Comparison of ENCODE assay signal across 23 mouse cellular contexts in genomic region chr11:94349839-94350238, GRCm38 (mm10). TPM values are rescaled to one million over a fixed set of nuclear protein-coding genes. Genes with fewer than 3 reads are reported as not detected.
A peak's percentile ranks its signal among the peaks of the same experiment; 100 is the strongest.
DNase-seq lines count a peak whose midpoint lies in the region; ATAC-seq and TF ChIP-seq lines count a peak whose summit lies in the region.
"Had no signal": no experiment of that assay in that cellular context is flagged by ENCODE, and none has a peak within 500 bp of the region (broad histone marks: within the 10 kb centered on the region; RNA-seq: fewer than 3 reads in every experiment).

No protein-coding gene starts in this region.

- no peak overlapping the region for H3K9ac ChIP-seq in forebrain, postnatal 0 days
- H3K9ac ChIP-seq in forebrain, embryonic 14.5 days (ENCODE audit: low read length) = no peak overlapping the region
- H3K9ac ChIP-seq in lung, postnatal 0 days (replicated peaks; ENCODE audit: low read depth) = no peak overlapping the region
- H3K9ac ChIP-seq: forebrain, embryonic 13.5 days; limb, embryonic 12.5 days; midbrain, embryonic 15.5 days; neural tube, embryonic 13.5 days had no signal

- TF ChIP-seq POLR2A in kidney, adult 2 months (IDR thresholded peaks at IDR 0.05; ENCODE audit: low read depth, low read length) = no peak

- no peak for ATAC-seq in forebrain, postnatal 0 days
- no peak for ATAC-seq in forebrain, embryonic 14.5 days
- no peak for ATAC-seq in lung, postnatal 0 days
- ATAC-seq: forebrain, embryonic 13.5 days; hindbrain, embryonic 16.5 days; midbrain, embryonic 15.5 days; Patski had no signal

- WGBS in forebrain, postnatal 0 days = 92% methylated on average over 2 of the region's 2 CpGs
- WGBS in forebrain, embryonic 14.5 days = 86% methylated on average over 2 of the region's 2 CpGs
- WGBS in kidney, adult 2 months = 95% methylated on average over 2 of the region's 2 CpGs
- WGBS in lung, postnatal 0 days = 80% methylated on average over 2 of the region's 2 CpGs

- H3K27me3 ChIP-seq in forebrain, postnatal 0 days (ENCODE audit: insufficient read depth, low read length) = no peaks in the 10 kb centered on the region; the same call in 1 of the 2 replicates
- no peaks in the 10 kb centered on the region for H3K27me3 ChIP-seq in forebrain, embryonic 14.5 days (replicated peaks; ENCODE audit: control insufficient read depth, insufficient read depth, low read length)
- H3K27me3 ChIP-seq in kidney, adult 2 months (replicated peaks; ENCODE audit: control insufficient read depth, insufficient read depth, low read length) = no peaks in the 10 kb centered on the region
- H3K27me3 ChIP-seq in lung, postnatal 0 days (replicated peaks; ENCODE audit: insufficient read depth, low read length) = no peaks in the 10 kb centered on the region
- H3K27me3 ChIP-seq: midbrain, embryonic 15.5 days; Patski had no signal

- no peak for TF ChIP-seq EP300 in lung, postnatal 0 days (IDR thresholded peaks at IDR 0.05)

- H3K9me3 ChIP-seq in forebrain, postnatal 0 days (ENCODE audit: low read length) = no peaks in the 10 kb centered on the region
- H3K9me3 ChIP-seq in forebrain, embryonic 14.5 days (replicated peaks; ENCODE audit: control insufficient read depth, low read length) = no peaks in the 10 kb centered on the region
- H3K9me3 ChIP-seq in lung, postnatal 0 days (ENCODE audit: low read length) = no peaks in the 10 kb centered on the region
- H3K9me3 ChIP-seq: forebrain, embryonic 13.5 days; limb, embryonic 12.5 days; midbrain, embryonic 15.5 days; neural tube, embryonic 13.5 days had no signal

- no peaks in the 10 kb centered on the region for H3K36me3 ChIP-seq in forebrain, postnatal 0 days (ENCODE audit: insufficient read depth)
- H3K36me3 ChIP-seq in forebrain, embryonic 14.5 days (ENCODE audit: control insufficient read depth, insufficient read depth, low read length) = no peaks in the 10 kb centered on the region
- no peaks in the 10 kb centered on the region for H3K36me3 ChIP-seq in kidney, adult 2 months (ENCODE audit: control insufficient read depth, insufficient read depth, low read length)
- no peaks in the 10 kb centered on the region for H3K36me3 ChIP-seq in lung, postnatal 0 days (ENCODE audit: insufficient read depth, low read length)
- H3K36me3 ChIP-seq: limb, embryonic 12.5 days; midbrain, embryonic 15.5 days; neural tube, embryonic 13.5 days had no signal

- no peak overlapping the region for H3K4me3 ChIP-seq in forebrain, postnatal 0 days (ENCODE audit: low read depth, low read length)
- H3K4me3 ChIP-seq in forebrain, embryonic 14.5 days (ENCODE audit: low read depth, low read length) = no peak overlapping the region
- no peak overlapping the region for H3K4me3 ChIP-seq in kidney, adult 2 months (ENCODE audit: insufficient read depth, low read depth, low read length)
- H3K4me3 ChIP-seq in lung, postnatal 0 days (ENCODE audit: low read depth, low read length) = no peak overlapping the region
- H3K4me3 ChIP-seq: forebrain, embryonic 13.5 days; limb, embryonic 12.5 days; midbrain, embryonic 15.5 days; myocyte; neural tube, embryonic 13.5 days had no signal

- no peaks in the 10 kb centered on the region for H3K4me1 ChIP-seq in forebrain, postnatal 0 days (ENCODE audit: insufficient read depth)
- H3K4me1 ChIP-seq in forebrain, embryonic 14.5 days (ENCODE audit: control insufficient read depth, insufficient read depth, low read length) = no peaks in the 10 kb centered on the region
- no peaks in the 10 kb centered on the region for H3K4me1 ChIP-seq in kidney, adult 2 months (ENCODE audit: control insufficient read depth, insufficient read depth, low read length)
- H3K4me1 ChIP-seq in lung, postnatal 0 days (ENCODE audit: insufficient read depth, low read depth, low read length) = peaks cover 12% of the 10 kb centered on the region; the same call in 1 of the 2 replicates
- H3K4me1 ChIP-seq: forebrain, embryonic 13.5 days; midbrain, embryonic 15.5 days; neural tube, embryonic 13.5 days had no signal

- TF ChIP-seq CTCF in forebrain, postnatal 0 days (IDR thresholded peaks at IDR 0.05; ENCODE audit: low read depth) = peak; percentile 34
- 0 out of 2 replicates have a peak, but pooled peaks have one; percentile 5 for TF ChIP-seq CTCF in kidney, adult 2 months (conservative IDR thresholded peaks at IDR 0.05; ENCODE audit: insufficient read depth, insufficient read length, low read depth, low read length)
- peak; percentile 49 for TF ChIP-seq CTCF in lung, postnatal 0 days (IDR thresholded peaks at IDR 0.05)

- no peak for DNase-seq in forebrain, postnatal 0 days
- DNase-seq in forebrain, embryonic 14.5 days (ENCODE audit: low spot score) = no peak
- no peak for DNase-seq in kidney, adult 2 months
- no peak for DNase-seq in kidney, adult 8-10 months
- DNase-seq in lung, postnatal 0 days (ENCODE audit: low spot score) = no peak
- DNase-seq in lung, postnatal 25 days (ENCODE audit: low spot score) = no peak
- DNase-seq in frontal cortex, postnatal 25 days (ENCODE audit: low spot score in 2 of 2) = no peak
- DNase-seq: adrenal gland, postnatal 36 days; cerebellum, adult 9-10 months; gastrocnemius, postnatal 14 days; kidney, adult 18-20 months; kidney, postnatal 25 days; retina, postnatal 1 day; right cerebral cortex, postnatal 25 days; thymus, postnatal 36 days had no signal

- H3K4me2 ChIP-seq in forebrain, postnatal 0 days (ENCODE audit: low read depth) = no peak overlapping the region
- no peak overlapping the region for H3K4me2 ChIP-seq in forebrain, embryonic 14.5 days (ENCODE audit: low read length)
- no peak overlapping the region for H3K4me2 ChIP-seq in lung, postnatal 0 days (replicated peaks; ENCODE audit: low read depth, low read length)
- H3K4me2 ChIP-seq: forebrain, embryonic 13.5 days; limb, embryonic 12.5 days; midbrain, embryonic 15.5 days; neural tube, embryonic 13.5 days had no signal

- H3K27ac ChIP-seq in forebrain, postnatal 0 days (ENCODE audit: low read depth, low read length) = no peak overlapping the region
- no peak overlapping the region for H3K27ac ChIP-seq in forebrain, embryonic 14.5 days (ENCODE audit: low read depth, low read length)
- no peak overlapping the region for H3K27ac ChIP-seq in kidney, adult 2 months (ENCODE audit: insufficient read depth, low read depth, low read length)
- H3K27ac ChIP-seq in lung, postnatal 0 days (ENCODE audit: low read length) = no peak overlapping the region
- H3K27ac ChIP-seq: forebrain, embryonic 13.5 days; limb, embryonic 12.5 days; midbrain, embryonic 15.5 days; neural tube, embryonic 13.5 days had no signal

RNA-seq across cellular contexts. Expression of gene Ankrd40, which starts 22.0 kb away (rescaled TPM):
- 45.5 and 51.8 TPM in 2 replicates for total RNA-seq in forebrain, postnatal 0 days (2014; rRNA removed)
- 13.7 and 15.0 TPM in 2 replicates for polyA plus RNA-seq in forebrain, postnatal 0 days (2015; fragmentation: Nextera tagmentation; extraction: Ambion mirVana)
- 10.2 and 10.3 TPM in 2 replicates for polyA plus RNA-seq in forebrain, embryonic 14.5 days (2014; fragmentation: Nextera tagmentation; extraction: Ambion mirVana)
- 124 and 139 TPM in 2 replicates for polyA plus RNA-seq in kidney, adult 2 months (2012; rRNA removed)
- 33.3 and 33.6 TPM in 2 replicates for polyA plus RNA-seq in lung, postnatal 0 days (2015; fragmentation: Nextera tagmentation; extraction: Ambion mirVana)

RNA-seq across cellular contexts. Expression of gene Luc7l3, which starts 28.1 kb away (rescaled TPM):
- total RNA-seq in forebrain, postnatal 0 days (2014; rRNA removed) = 88.8 and 108 TPM in 2 replicates
- polyA plus RNA-seq in forebrain, postnatal 0 days (2015; fragmentation: Nextera tagmentation; extraction: Ambion mirVana) = 76.8 and 87.2 TPM in 2 replicates
- 89.6 and 104 TPM in 2 replicates for polyA plus RNA-seq in forebrain, embryonic 14.5 days (2014; fragmentation: Nextera tagmentation; extraction: Ambion mirVana)
- 6.6 and 8.5 TPM in 2 replicates for polyA plus RNA-seq in kidney, adult 2 months (2012; rRNA removed)
- polyA plus RNA-seq in lung, postnatal 0 days (2015; fragmentation: Nextera tagmentation; extraction: Ambion mirVana) = 79.4 and 84.0 TPM in 2 replicates

RNA-seq across cellular contexts. Expression of gene Abcc3, which starts 43.0 kb away (rescaled TPM):
- total RNA-seq in forebrain, postnatal 0 days (2014; rRNA removed) = 1.1 and 1.6 TPM in 2 replicates
- polyA plus RNA-seq in forebrain, postnatal 0 days (2015; fragmentation: Nextera tagmentation; extraction: Ambion mirVana) = 0.97 and 0.98 TPM in 2 replicates
- 0.27 and 1.7 TPM in 2 replicates for polyA plus RNA-seq in forebrain, embryonic 14.5 days (2014; fragmentation: Nextera tagmentation; extraction: Ambion mirVana)
- 43.8 and 51.7 TPM in 2 replicates for polyA plus RNA-seq in kidney, adult 2 months (2012; rRNA removed)
- 8.7 and 10.4 TPM in 2 replicates for polyA plus RNA-seq in lung, postnatal 0 days (2015; fragmentation: Nextera tagmentation; extraction: Ambion mirVana)
- total RNA-seq: megakaryocyte-erythroid progenitor cell, adult 5-6 weeks had no signal
- polyA plus RNA-seq: myocyte had no signal
